Mouse (Mus musculus): ENCODE results near the gene Atxn10.

GRCm38 (mm10) chr15:85458631-85459082 is 122.6 kb downstream of the Atxn10 start:
- TF ChIP-seq EP300 (IDR thresholded peaks at IDR 0.05; ENCODE audit: low read depth) (no peak), CTCF (IDR thresholded peaks at IDR 0.05; ENCODE audit: low read depth) (no peak)

Data from heart, postnatal 0 days (tissue).